Mouse (Mus musculus) kidney, postnatal 10 days (tissue): Measurements from ENCODE around the gene Nsun6.

Experiments used
- DNase-seq: peaks from one replicate; pipeline ENCODE4 v3.0.0; 2021; ENCODE audit warnings: mixed read lengths

Gene Nsun6

DNA sequence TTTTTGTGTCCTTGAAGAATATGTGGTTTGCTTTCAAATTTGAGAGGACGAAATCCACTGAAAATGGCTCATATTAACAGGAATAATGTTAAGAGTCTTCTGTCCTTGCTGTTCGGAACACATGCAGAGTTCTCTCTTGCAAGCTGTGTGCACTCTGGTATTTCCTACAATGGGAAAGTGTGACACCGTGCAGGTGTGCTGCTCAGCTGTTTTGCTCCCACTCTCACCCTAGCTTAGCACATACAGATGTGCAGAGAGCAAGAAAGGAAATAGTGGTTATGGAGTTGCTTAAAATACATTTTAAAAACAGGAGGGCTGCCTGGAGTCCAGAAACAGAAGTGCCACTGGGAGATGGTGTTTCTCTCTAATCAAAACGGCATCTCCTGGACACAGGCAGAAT lies 65.5 kb downstream of the Nsun6 start:
- DNase-seq, result no peak

DNA sequence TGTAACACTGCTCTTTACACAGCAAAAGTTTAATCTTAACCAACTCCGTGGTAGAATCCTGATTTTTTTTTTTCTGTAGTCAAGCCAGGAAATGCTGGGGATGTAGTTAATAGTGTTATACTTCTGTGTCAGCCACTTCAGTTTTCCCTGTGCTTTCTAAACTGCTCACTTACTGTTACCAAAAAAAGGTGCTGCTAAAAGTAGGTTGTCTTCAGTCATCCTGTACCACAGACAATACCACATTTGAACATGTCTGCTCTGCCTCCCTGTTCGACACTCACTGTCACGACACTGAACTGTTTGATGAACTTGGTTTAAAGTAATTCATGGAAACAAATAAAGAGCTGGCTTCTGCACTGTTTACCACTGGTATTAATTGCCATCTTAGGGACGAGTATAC lies 66.4 kb downstream of the Nsun6 start:
- no peak for DNase-seq

DNA sequence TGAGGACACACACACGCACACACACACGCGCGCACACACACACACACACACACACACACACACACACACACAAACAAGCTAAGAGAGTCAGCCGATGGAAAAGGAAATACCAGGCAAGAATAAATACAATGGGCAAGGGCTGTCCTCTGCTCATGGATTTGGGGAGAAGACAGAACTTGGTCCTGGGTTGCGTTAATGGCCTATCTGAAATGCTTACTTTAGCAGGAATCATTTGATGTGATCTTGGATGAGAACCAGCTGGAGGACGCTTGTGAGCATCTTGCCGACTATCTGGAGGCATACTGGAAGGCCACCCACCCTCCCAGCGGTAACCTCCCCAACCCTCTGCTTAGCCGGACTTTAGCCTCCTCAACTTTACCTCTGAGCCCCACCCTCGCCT lies 70.8 kb downstream of the Nsun6 start:
- DNase-seq, result no peak

DNA sequence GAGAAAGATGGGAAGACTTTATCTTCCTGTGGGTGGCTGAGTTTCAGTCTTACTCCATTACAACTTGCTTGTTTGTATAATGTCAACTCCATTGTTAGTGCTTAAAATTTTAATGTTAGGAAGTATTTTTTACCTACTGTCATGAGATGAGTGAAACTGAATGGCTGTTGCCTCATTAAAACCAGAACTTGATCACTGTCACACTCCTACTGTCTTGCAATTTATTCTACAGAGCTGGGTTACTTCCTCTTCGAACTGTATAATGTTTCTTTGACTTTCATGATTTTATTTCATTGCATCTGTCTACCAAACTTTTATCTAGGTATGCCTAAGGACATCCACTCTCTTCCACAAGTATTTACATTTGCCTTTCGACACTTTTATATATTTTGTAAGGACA lies 93.4 kb downstream of the Nsun6 start:
- no peak for DNase-seq

DNA sequence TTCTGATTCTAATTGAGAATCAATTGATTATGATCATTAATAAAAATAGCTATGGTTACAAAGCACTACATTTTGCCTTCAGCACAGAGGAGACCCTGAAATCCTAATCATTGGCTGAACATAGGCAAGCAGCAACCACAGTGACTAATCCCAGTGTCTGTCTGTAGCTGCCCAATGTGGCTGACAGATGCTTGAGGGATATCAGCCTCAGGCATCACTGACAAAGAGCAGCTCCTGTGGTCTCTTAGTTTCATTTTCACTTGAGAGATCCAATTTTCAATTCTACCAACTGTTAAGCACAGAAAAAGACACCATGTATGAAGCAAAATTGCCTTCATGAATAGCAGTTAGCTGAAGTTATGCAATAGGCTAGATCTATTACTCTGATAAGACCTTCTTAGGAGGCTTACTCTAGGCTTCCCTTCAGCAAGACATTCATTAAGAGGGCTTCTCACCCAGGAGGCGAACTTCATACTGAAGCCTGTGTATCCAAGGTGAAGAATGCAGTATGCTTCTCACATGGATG lies 93.8 kb downstream of the Nsun6 start:
- no peak for DNase-seq

DNA sequence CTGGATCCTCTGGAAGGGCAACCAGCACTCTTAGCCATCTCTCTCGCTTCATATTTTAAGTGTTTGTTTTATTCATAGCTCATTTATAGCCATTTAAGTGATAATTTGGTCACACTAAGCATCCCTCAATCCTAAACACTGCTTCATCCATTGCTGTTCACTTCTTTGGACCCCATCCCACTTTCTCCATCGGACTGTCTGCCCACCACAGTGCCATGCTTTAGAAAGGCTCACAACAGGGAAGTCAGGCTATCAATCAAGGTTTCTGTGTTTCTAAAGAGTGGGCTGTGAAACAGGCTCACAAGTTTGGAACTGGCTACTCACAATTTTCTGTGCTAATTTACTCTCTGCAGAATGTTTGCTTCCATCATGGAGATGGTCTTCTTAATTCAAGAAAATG lies 101.8 kb downstream of the Nsun6 start:
- no peak for DNase-seq
